Mouse (Mus musculus): Measurements from ENCODE around the gene Thap4.

Thap4 gene

DNA sequence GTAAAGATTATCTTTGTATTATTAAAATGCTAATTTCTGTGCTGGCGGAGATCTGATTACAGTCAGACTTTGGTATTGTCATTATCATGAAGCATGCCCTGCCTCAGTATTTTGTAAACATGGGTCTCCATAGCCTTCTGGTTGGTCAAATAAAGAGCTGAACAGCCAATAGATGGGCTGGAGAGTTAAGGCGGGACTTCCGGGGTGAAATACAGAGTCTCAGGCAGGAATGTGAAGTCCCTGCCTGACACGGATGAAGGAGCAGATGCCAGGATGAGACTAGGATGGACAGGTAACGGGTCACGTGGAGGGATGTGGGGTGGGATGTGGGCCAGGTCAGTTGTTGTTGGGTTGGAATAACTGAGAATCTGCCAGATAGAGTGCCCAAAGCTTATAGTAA lies 3.4 kb downstream of the Thap4 start, which contains the start of gene Atg4b:
TSS of gene Atg4b (plus strand) at position 211 of the 400 bp plus-strand sequence.
- in situ Hi-C loops (cut with MboI; ENCODE audit: low pct_unique_long_range_greater_than_20kb in 1 of 2, low sequenced_read_pairs in 2 of 2, unreplicated experiment in 1 of 2) = no loop called here

DNA sequence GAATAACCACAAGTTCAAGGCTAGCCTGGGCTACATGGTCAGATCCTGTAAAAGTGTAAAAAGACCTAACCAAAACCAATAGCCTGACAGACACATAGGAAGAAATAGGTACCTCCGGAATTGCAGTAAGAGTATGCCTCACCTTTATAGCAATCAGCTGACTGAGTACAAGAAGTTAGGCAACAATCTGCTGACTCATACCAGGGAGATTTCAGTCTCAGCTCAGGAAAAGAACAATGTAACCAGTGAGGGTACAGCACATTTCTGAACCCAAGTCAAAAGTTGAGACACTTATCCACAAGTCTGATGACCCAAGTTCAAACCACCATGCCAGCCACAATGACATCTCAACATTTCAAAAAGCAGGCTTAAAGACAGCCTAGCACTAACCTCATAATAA lies 6.1 kb downstream of the Thap4 start:
- in situ Hi-C loops (cut with MboI; ENCODE audit: low pct_unique_long_range_greater_than_20kb in 1 of 2, low sequenced_read_pairs in 2 of 2, unreplicated experiment in 1 of 2) = loop anchor here in 1 of 2 experiments (25.0 kb wide), 1 partner anchor 561 kb away; no protein-coding TSS in a partner anchor

DNA sequence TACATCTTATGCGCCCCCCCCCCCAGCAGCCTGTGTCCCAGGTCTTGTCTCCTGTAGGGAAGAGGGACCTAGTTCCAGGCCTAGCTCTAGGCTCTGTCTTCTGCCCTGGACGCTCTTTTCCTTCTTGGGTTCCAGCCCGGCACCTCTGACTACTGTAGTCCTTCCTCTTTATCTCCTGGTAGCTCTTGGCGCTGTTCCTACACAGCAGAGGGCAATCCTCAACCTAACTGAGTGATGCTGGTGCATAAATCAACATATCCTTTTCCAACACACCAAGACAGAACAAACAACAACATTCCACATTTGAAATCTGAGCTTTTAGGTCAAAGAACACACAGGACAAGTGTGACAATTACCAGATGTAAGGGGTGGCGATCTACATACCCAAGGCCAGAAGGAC lies 8.5 kb downstream of the Thap4 start:
- in situ Hi-C loops (cut with MboI; ENCODE audit: low pct_unique_long_range_greater_than_20kb in 1 of 2, low sequenced_read_pairs in 2 of 2, unreplicated experiment in 1 of 2) = loop anchor here in 1 of 2 experiments (25.0 kb wide), 1 partner anchor 559 kb away; no protein-coding TSS in a partner anchor

DNA sequence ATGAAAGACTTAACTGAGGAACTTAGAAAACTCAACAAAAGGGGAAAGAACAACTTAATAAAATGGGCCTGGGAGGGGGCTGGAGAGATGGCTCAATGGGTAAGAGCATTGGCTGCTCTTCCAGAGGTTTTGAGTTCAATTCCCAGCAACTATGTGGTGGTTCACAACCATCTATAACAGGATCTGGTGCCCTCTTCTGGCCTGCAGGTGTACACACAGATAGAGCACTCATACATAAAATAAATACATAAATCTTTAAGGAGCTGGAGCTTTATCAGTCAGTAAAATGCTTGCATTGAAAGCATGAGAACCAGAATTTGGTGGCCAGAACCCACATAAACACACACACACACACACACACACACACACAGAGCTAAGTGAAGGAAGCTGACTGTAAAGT lies 11.8 kb downstream of the Thap4 start:
- in situ Hi-C loops (cut with MboI; ENCODE audit: low pct_unique_long_range_greater_than_20kb in 1 of 2, low sequenced_read_pairs in 2 of 2, unreplicated experiment in 1 of 2) = loop anchor here in 1 of 2 experiments (25.0 kb wide), 1 partner anchor 556 kb away; no protein-coding TSS in a partner anchor

DNA sequence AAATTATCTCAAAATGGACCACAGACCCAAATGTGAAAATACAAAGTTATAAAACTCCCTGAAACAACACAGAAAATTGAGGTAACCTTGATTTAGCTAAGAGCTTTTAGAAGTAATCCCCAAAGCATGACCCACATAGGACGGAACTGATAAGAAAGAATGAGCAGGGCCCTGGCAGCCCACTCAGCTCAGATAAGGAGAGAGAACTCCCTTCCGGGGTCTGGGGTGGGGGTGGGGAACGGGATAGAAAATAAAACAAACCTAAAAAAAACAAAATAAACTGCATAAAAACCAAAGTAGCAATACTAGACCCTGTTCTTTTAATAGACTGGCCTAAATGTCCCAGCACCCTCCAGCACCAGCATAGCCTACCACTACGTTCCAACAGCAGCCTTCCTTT lies 12.7 kb downstream of the Thap4 start:
- in situ Hi-C loops (cut with MboI; ENCODE audit: low pct_unique_long_range_greater_than_20kb in 1 of 2, low sequenced_read_pairs in 2 of 2, unreplicated experiment in 1 of 2) = loop anchor here in 1 of 2 experiments (25.0 kb wide), 1 partner anchor 555 kb away; no protein-coding TSS in a partner anchor

DNA sequence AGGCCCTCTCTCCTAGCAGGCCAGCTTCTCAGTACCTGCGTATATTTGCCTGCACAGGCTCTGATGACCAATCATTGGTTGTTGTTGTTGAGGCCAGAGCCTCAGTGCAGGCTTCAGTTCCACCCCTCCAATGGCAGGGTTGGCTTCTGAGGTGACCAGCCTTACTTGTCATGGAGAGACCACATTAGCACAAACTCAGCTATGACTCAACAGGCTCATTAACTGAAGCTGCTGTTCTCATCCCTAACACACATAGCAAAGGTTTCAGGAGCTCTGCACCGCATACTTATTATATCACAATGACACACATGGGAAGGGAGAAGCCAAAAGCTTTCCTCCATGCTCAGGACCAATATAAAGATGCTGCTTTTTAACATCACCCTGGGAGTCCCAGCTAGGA lies 14.0 kb downstream of the Thap4 start:
- in situ Hi-C loops (cut with MboI; ENCODE audit: low pct_unique_long_range_greater_than_20kb in 1 of 2, low sequenced_read_pairs in 2 of 2, unreplicated experiment in 1 of 2) = loop anchor here in 1 of 2 experiments (25.0 kb wide), 1 partner anchor 553 kb away; no protein-coding TSS in a partner anchor

DNA sequence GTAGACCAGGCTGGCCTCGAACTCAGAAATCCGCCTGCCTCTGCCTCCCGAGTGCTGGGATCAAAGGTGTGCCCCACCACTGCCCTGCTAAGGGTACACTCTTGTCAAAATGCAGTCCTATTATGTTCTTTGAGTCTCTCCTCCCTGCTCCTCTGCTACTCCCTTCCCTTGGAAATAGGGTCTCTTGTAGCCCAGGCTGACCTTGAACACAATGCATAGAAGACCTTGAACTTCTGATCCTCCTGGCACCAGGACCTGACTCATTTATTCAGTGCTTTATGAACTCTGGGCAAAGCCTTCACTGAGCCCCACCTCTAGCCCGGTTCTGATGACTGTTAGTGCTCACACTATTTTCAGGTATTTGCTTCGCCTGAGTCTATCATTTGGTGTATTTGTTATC lies 17.0 kb downstream of the Thap4 start:
- in situ Hi-C loops (cut with MboI; ENCODE audit: low pct_unique_long_range_greater_than_20kb in 1 of 2, low sequenced_read_pairs in 2 of 2, unreplicated experiment in 1 of 2) = loop anchor here in 1 of 2 experiments (25.0 kb wide), 1 partner anchor 550 kb away; no protein-coding TSS in a partner anchor

DNA sequence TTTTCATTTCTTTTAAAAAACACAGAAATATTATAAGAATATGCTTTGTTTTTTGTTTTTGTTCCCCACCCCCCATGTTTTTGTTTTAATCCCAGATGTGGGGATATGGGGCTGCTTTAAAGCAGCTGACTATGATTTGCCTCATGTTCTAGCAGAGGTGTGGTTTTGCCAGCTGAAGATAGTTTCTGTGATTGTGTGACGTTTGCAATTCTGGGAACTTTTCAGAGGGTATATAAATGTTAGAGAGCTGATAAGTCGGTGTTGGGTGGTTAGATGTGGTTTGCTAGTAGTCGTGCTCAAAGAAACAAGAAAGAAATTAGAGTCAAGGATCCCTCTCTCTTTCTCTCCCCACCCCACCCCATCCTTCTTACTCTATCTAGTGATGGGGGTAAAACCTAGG lies 18.8 kb downstream of the Thap4 start:
- in situ Hi-C loops (cut with MboI; ENCODE audit: low pct_unique_long_range_greater_than_20kb in 1 of 2, low sequenced_read_pairs in 2 of 2, unreplicated experiment in 1 of 2) = loop anchor here in 1 of 2 experiments (25.0 kb wide), 1 partner anchor 549 kb away; no protein-coding TSS in a partner anchor

DNA sequence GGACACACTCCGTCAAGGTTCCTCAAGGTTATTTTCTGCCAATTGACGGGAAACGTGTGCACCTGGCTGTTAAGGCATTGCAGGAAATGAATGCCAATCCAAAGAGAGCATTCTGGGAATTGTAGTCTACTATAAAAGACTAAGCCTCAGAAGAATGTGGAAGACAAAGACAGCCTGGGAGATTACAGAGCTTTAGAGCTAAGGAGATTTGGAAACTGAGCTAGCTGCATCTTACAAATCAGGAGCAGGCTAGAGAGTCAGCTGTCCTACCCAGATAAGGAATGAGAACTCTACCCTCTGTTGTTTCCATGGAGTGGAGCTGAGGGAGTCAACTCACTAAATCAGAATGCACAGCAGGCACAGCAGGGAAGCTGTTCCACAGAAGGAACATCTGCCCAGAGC lies 22.8 kb downstream of the Thap4 start:
- in situ Hi-C loops (cut with MboI; ENCODE audit: low pct_unique_long_range_greater_than_20kb in 1 of 2, low sequenced_read_pairs in 2 of 2, unreplicated experiment in 1 of 2) = loop anchor here in 1 of 2 experiments (25.0 kb wide), 1 partner anchor 545 kb away; no protein-coding TSS in a partner anchor

DNA sequence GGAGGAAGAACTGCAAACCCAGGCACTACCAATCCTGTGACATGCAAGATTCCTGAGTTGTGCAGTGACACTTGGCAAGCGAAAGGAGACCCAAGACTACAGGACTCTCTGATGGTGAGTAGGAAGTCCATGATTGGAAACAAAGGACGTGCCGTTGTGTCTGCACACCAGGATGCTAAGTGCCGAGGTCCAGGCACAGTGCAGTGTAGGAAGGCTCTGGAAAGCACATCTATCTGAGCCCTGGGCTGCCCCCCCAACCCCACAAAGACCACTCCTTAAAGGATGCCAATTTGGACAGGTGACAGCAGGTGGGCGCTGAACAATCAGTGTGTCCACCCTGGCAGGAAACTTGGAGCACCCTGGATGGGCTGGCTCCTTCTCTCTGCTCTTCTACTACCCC lies 23.6 kb downstream of the Thap4 start:
- in situ Hi-C loops (cut with MboI; ENCODE audit: low pct_unique_long_range_greater_than_20kb in 1 of 2, low sequenced_read_pairs in 2 of 2, unreplicated experiment in 1 of 2) = loop anchor here in 1 of 2 experiments (25.0 kb wide), 1 partner anchor 544 kb away; no protein-coding TSS in a partner anchor

DNA sequence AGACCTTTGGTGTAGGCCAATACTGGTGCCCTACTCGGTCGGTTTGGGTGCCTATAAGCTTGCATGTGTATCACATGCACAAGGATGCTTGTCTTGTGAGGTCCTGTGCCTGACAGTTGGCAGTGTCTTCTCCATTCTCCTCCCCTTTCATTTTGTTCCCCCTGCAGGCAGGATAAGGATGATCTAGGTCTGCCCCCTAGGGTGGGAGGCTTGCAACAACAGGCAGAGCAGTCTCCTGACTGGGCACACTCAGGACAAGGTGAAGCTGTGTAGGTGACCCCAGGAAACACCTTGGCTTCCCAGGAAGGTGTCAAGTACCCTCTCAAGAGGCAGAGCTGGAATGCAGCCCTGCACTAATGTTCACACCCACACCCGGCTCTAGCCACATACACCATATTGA lies 27.7 kb downstream of the Thap4 start:
- in situ Hi-C loops (cut with MboI; ENCODE audit: low pct_unique_long_range_greater_than_20kb in 1 of 2, low sequenced_read_pairs in 2 of 2, unreplicated experiment in 1 of 2) = loop anchor here in 1 of 2 experiments (25.0 kb wide), 1 partner anchor 540 kb away; no protein-coding TSS in a partner anchor

DNA sequence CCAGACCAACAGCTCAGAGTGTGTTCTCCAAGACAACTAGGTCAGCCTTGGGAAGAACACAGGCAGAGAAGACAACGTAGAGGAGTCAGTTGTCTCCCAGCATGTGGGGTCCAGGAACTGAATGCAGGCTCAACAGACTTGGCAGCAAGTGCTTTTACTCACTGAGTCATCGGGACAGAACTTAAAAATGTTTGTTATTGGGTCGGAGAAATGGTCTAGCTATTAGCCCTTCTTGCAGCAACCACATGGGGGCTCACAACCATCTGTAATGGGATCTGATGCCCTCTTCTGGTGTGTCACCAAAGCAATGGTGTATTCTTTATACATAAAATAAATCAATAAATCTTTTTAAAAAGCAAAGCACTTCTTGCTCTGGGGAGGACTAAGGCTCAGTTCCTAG lies 28.5 kb downstream of the Thap4 start:
- in situ Hi-C loops (cut with MboI; ENCODE audit: low pct_unique_long_range_greater_than_20kb in 1 of 2, low sequenced_read_pairs in 2 of 2, unreplicated experiment in 1 of 2) = loop anchor here in 1 of 2 experiments (25.0 kb wide), 1 partner anchor 539 kb away; no protein-coding TSS in a partner anchor

- in situ Hi-C loops (cut with MboI; ENCODE audit: low pct_unique_long_range_greater_than_20kb in 1 of 2, low sequenced_read_pairs in 2 of 2, unreplicated experiment in 1 of 2) = loop anchor here in 1 of 2 experiments (25.0 kb wide), 1 partner anchor 538 kb away; no protein-coding TSS in a partner anchor
Observed at GRCm38 (mm10) chr1:93725665-93726064, 29.0 kb downstream of the Thap4 start.

DNA sequence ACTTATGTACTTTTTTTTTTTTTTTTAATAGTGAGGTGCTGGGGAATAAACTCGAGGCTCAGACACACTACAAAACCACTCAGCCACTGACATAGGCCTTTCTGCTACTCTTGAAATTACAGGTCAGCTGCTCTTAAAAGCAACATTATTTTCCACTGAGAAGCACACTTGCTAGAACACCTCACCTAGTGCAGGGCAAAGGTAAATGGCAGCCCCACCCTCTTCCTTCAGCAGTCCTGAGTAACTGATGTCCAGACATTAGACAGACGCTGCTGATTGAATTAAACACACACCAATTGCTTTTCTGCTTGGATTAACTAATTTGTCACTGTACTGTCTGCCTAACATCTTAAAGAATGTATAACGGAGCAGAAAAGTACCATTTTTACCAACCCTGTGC lies 30.0 kb downstream of the Thap4 start:
- in situ Hi-C loops (cut with MboI; ENCODE audit: low pct_unique_long_range_greater_than_20kb in 1 of 2, low sequenced_read_pairs in 2 of 2, unreplicated experiment in 1 of 2) = loop anchor here in 1 of 2 experiments (25.0 kb wide), 1 partner anchor 537 kb away; no protein-coding TSS in a partner anchor

- in situ Hi-C loops (cut with MboI; ENCODE audit: low pct_unique_long_range_greater_than_20kb in 1 of 2, low sequenced_read_pairs in 2 of 2, unreplicated experiment in 1 of 2) = no loop called here
Observed at GRCm38 (mm10) chr1:93721557-93721956, 33.1 kb downstream of the Thap4 start.

DNA sequence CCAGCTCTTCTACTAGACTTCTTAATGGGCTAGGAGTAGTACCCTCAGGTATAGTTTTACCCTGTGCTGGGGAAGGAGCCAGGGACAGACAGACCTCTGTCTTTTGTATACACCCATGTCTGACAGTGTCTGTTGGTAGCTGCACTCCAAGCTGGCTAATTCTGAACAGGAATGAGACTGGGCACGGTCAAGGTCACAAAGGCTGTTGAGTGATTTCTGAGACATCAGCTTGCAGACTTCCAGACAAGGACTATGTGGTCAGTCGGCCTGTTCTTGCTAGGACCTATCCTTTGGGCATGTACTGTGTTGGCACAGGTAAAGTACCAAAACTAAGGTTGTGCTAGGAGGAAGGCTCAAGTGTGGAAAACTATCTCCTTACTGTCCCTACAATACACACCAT lies 38.5 kb downstream of the Thap4 start:
- in situ Hi-C loops (cut with MboI; ENCODE audit: low pct_unique_long_range_greater_than_20kb in 1 of 2, low sequenced_read_pairs in 2 of 2, unreplicated experiment in 1 of 2) = no loop called here

DNA sequence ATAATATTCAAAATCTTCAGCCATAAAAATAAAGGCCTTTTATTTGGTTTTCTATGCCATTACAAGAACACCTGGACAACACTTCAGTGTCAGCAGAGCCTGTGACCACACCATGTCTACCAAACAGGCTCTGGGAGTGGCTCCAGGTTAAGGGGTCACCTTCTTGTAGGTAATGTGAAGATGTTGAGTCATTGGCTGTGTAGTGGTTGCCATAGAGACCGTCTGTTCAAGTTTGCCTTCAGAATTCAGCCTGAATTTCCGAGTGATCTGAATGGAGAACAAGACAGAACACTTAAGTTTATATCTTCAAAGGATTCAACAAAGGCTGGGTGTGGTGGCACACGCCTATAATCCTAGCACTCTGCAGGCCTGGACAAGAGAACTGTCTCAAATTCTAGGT lies 49.3 kb downstream of the Thap4 start:
- in situ Hi-C loops (cut with MboI; ENCODE audit: low pct_unique_long_range_greater_than_20kb in 1 of 2, low sequenced_read_pairs in 2 of 2, unreplicated experiment in 1 of 2) = no loop called here

DNA sequence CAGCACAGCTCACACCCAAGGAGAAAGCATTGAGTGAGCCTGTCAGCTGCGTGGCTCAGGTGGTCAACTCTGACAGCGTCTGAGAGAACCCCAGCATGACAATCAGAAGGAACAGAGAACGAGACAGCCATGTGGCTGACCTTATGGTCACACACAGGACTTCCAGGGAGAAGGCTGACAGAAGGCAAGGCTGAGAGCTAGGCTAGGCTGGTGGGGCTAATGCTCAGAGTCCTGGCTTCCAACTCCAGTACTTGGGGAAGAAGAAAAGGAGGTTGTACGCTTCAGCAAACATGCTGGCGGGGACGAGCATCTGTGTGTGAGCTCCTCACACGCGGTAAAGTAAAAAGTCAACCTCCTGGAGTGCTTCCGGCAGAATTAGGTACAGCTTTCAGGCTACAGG lies 50.3 kb downstream of the Thap4 start:
- in situ Hi-C loops (cut with MboI; ENCODE audit: low pct_unique_long_range_greater_than_20kb in 1 of 2, low sequenced_read_pairs in 2 of 2, unreplicated experiment in 1 of 2) = no loop called here

- in situ Hi-C loops (cut with MboI; ENCODE audit: low pct_unique_long_range_greater_than_20kb in 1 of 2, low sequenced_read_pairs in 2 of 2, unreplicated experiment in 1 of 2) = no loop called here
Observed at GRCm38 (mm10) chr1:93703472-93704048, 51.1 kb downstream of the Thap4 start.

DNA sequence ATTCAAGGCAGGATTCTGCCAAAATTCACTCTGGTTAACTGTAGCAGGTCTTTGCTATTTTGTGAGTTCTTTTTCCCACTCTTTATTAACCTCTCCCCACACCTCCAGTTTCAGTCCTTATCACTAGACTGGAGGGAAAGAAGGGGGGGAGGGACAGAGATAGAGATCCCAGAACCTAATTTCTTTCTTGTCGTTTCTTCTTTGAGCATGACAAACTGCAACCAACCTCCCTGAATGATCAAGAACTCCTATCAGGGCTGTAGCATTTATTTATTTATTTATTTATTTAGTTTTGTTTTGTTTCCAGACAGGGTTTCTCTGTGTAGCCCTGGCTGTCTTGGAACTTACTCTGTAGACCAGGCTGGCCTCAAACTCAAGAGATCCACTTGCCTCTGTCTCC lies 52.6 kb downstream of the Thap4 start:
- in situ Hi-C loops (cut with MboI; ENCODE audit: low pct_unique_long_range_greater_than_20kb in 1 of 2, low sequenced_read_pairs in 2 of 2, unreplicated experiment in 1 of 2) = no loop called here

All from mouse embryonic stem cell (cell line).